Mouse (Mus musculus) adrenal gland (tissue): Measurements from ENCODE around the gene Tnpo1.
"Not testable (repeated sequence)": the region's sequence is repeated elsewhere in the genome, so short reads cannot be mapped to it uniquely, and the experiment has no call there.

Experiments
- intact Hi-C: fragments of 180-260 bp; cut with DNase I; formaldehyde crosslinking; loops from one replicate; pipeline ENCODE4 v1.15.1; 2025

Gene Tnpo1

DNA sequence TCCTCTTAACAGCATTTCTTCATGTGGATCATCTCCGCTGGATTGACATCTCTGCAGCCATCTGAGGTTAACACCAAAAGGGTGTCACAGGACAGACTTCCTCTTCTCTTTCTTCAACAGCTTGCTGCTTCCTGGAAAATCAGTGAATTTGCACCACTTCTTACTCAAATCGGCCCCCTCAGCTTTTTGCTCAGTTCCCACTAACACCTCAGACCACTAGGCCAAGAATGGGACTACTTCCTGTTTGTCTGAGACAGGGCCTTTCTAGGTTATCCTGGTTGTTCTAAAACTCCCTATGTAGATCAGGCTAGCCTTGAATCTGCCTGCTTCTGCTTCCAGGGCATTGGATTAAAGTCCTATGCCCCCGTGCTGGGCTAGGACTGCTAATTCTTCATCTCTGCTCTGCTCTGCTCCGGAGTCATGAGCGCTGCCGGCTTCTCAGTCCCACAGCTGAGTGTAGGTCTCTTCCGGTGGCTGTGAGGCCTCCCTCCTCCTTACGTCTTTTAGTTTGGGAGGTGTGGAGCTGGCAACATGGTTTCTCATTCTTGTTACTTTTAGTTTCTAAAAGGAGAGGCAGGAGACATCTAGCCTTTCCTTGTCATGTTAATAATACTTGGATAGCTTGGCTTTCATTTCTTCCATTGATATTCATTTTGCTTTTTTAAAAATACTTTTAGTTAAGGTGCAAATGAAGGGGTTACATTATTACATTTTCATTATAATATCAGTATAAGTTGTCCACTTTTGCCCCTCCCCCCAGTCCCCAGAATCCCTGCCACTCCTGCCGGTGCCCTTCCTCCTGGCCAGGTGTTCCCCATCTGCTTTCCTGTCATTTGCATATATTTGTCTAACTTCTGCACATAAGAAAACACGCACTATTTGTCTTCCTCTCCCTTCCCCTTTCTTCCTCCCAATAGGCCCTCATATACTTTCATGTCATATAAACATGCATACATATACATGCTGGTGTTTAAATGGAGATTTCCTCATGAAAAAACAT lies 93.4 kb downstream of the Tnpo1 start:
- intact Hi-C loops: no loop called here

DNA sequence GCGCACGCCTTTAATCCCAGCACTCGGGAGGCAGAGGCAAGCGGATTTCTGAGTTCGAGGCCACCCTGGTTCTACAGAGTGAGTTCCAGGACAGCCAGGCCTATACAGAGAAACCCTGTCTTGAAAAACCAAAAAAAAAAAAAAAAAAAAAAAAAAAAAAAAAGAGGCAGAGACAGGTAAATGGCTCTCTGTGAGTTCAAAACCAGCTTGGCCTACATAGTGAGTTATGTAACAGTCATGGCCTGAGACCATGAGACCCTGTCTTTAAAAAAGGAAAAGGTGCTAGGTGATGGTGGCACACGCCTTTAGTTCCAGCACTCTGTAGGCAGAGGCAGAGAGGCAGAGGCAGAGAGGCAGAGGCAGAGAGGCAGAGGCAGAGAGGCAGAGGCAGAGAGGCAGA lies 97.2 kb downstream of the Tnpo1 start:
- intact Hi-C loops: not testable (repeated sequence)

DNA sequence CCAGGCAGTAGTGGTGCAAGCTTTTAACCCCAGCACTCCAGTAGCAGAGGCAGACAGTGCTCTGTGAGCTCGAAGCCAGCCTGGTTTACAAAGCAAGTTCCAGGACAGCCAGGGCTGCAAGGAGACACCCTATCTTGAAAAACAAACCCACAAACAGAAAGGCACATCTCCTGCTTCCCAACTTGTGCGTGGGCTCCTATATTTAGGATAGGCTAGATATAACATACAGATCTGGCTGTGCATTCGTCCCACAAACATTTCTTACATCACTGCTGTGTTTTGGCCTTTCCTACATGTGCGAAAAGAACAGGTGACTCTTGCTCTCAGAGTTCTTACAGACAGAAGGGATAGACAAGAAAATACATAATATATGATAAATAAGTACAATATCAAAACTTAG lies 100.6 kb downstream of the Tnpo1 start:
- intact Hi-C loops: no loop called here

DNA sequence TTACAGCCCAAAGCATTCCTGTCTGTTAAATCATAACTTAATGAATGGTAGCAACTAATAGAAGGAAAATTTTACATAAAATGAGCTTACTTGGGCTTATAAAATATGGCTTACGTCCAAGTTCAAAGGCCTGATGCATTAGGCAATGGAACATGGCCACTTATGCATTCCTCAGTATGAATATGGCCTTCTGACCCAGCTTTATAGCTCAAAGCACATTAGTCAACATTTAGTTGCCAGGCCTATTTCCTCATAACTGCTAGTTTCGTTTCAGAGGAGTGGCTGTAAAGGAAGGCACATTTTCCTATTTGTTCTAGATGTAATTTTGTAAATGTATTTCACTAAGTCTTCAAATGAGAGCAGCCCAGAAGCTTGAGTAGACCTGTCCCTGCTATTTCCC lies 107.1 kb downstream of the Tnpo1 start:
- intact Hi-C loops: no loop called here

DNA sequence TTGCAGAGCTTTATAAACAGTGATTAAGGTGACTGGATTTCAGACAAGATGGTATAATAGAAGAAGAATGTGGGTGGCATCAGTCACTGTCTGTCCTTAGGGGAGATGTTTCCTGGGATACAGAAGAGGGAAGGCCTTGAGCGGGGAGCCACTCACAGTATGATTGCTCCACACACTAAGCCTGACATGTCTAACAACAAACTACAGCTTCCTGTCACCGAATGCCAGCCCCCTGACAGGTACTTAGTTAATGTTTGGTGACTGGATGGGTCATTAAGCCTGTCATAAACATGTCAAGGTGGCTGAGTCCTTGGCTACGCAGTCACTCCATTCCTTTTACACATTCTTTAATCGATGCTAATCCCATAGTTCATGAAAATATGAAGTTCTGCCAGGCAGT lies 108.0 kb downstream of the Tnpo1 start:
- intact Hi-C loops: no loop called here

DNA sequence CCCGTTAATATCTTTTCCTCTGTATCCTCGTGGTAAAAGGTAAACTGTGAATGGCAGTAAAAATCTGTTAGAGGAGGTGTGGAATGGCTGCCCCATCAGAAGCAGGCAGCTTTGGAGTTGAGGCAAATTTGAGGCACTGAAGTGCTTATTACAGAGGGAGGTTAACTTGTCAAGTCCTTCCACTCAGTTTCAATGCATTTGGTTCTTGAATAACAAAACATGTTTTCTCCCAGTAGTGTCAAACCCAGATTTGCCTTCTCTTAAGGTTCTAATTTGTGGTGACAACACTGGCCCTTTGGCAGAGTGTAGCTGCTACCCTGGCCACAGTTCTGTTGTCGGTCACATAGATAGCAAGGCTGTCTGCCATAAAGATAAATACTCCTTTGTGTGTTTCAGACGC lies 108.4 kb downstream of the Tnpo1 start:
- intact Hi-C loops: no loop called here

DNA sequence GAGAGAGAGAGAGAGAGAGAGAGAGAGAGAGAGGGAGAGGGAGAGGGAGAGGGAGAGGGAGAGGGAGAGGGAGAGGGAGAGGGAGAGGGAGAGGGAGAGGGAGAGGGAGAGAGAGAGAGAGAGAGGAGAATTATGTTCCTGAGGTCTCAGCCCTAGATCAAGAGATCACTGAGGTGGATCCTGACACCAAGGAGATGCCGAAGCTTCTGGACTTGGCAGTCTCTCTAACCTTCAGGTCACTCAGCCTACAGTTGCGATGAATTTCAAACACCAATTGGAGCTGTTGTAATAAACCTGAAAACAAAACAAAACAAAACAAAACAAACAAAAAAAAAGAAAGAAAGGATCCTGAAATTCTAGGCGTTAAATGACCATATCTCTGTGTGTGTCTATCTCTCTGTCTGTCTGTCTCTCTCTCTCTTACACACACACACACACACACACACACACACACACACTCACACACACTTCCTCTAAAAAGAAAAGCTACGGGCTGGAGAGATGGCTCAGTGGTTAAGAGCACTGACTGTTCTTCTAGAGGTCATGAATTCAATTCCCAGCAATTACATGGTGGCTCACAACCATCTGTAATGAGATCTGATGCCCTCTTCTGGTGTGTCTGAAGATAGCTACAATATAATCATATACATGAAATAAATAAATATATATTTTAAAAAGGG lies 109.1 kb downstream of the Tnpo1 start:
- intact Hi-C loops: not testable (repeated sequence)

DNA sequence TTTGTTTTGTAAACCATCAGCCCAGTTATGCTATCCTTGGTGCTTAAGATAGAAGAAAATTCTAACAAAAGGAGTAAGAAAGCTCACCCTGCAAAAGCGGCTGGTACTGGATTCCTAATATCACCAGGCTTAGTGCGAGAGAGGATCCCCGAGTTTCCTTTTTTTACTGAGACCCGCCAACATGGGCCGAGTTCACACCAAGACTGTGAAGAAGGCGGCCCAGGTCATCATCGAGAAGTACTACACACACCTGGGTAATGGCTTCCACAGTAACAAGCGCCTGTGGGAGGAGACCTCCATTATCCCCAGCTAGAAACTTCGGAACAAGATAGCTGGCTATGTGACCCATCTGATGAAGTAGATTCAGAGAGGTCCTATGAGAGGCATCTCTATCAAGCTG lies 109.6 kb downstream of the Tnpo1 start:
- intact Hi-C loops: no loop called here

DNA sequence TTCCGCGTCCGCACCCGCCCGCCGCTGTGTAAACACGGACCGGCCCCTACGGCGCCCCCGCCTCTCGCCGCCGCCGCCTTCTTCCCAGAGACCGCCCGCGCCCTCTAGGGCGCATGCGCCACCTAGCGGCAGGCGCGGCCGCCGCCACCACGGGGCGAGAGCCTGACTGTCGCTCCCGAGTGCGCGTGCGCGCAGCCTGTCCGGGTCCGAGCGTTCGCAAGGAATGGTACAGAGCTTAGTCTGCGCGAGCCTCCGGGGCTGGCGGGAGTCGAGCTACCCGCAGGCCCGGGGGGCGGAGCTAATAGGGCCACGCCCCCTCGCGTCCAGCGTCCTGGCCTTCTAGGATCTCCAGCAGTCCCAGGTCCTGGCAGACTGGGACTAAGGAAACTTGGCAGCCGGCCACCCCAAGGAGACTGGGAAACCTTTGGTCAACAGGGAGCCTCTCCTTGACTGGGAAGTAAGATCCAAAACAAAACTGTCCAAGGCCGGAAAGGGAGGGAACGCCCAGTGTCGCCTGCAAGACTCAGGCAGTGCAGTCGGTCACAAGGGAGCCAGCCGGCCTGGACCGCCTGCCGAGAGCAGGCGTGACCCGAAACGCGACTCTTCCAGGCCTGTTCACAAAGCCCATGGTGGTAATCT lies 110.9 kb downstream of the Tnpo1 start, which contains the start of gene Fcho2:
Fcho2 (minus strand) TSS at position 303 of the 639 bp plus-strand sequence.
- intact Hi-C loops: no loop called here

DNA sequence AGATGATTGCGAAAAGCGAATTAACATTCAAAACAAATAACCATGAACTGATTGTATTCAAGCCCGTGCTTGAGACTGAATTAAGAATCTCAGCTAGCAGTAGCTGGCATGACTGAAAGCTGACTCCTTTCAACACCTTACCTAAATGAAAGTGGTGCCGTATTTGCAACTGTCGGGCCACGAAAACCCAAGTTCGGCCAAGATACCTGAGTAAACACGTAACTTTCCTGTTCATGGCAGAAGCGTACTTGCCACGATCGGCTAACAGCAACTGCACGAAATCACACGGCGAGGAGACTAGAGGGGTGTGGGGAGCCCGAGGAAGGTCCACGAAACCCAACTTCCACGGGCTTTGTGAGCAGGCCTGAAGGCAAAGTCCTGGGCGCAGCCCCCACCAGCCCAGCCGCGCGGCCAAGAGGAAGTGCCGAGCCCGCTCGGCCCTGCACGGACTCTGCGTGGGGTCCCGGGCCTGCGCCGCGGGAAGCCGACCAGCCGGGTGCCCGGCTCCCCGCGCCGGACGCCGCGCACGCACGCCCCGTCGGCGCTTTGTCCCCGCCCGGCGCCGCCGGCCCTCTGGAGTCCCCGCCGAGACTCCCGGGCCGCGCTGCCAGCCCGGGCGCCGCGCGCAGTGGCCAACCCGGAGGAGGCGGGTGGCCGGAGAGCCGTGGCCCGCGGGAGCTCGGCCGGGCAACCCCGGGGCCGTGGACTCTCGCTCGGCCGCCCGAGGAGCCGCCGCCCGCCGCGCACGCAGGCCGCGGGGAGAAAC lies 111.7 kb downstream of the Tnpo1 start:
- intact Hi-C loops: no loop called here

DNA sequence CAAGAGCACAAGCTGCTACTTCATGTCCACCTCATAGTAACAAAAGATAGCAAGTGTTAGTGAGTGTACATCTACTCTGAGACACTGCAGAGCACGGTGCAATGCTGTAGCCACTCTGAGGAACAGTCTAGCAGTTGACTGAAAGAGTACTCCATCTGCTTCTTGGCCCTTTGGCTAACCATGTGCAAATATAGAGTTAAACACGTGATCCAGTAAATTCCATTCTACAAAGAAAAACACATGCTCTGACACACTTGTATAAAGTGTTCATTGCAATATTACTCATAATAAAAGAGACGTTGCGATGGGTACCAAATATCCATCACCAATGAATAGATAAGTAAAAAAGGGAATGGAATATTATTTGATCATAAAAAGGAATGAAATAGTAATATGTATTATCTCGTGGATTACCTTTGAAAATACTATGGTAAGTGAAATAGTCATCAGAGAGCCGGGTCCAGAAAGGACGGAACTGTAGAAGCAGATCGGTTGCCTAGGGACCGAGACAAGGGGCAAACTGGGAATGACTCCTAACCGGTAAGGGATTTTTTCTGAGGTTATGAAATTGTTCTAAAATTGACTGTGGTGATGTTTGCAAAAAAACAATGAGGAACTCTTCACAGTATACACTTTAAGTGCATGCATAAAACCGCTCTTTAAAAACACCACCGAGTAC lies 112.4 kb downstream of the Tnpo1 start:
- intact Hi-C loops: no loop called here

DNA sequence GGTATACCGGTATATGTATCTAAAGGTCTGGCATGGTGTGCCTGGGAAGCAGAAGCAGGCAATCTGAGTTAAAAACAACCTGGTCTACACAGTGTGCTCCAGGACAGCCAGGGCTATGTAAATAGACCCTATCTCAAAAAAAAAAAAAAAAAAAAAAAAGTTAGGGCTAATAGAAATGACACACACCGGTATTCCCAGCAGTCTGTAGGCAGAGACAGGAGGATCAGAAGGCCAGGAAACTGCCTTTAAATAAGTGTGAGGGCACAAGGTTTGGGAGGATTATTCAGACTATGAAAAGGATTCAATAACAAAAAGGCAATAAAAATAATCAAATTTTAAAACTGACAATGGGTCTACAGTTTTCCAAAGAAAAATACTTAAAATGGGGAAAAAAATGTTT lies 113.0 kb downstream of the Tnpo1 start:
- intact Hi-C loops: no loop called here

DNA sequence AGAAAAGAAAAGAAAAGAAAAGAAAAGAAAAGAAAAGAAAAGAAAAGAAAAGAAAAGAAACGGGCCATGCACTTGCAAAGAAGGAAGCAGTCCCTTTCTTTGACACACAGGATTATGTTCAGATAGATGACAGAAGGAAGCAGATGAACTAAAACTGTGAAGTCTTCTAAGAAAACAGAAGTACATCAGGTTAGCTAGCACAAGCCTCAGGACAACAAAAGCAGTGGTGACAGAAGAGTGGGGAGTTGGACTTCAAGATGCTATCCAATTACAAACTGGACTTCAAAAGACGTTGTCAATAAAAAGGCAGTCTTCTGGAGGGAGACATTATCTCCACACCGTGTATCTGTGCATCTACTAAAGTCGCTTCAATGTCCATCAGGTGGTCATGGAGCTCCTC lies 113.9 kb downstream of the Tnpo1 start:
- intact Hi-C loops: no loop called here

DNA sequence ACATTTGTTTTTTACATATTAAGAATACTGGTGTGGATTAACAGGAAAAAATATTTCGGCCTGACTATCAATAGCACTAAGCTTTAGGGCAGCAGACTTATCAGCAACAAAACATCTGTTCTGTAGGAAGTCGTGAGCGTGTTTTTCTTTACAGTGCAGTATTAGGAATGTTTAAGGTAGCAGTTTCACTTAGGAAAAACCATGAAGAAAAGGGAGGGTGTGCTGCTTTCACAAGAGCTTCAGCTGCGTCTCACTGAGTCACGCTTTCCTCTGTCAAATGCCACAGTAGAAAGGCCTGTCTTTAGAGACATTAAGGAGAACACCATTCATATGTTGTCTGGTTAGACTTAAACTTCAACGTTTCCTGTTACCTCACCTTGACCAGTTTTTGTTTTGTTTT lies 116.0 kb downstream of the Tnpo1 start:
- intact Hi-C loops: no loop called here

DNA sequence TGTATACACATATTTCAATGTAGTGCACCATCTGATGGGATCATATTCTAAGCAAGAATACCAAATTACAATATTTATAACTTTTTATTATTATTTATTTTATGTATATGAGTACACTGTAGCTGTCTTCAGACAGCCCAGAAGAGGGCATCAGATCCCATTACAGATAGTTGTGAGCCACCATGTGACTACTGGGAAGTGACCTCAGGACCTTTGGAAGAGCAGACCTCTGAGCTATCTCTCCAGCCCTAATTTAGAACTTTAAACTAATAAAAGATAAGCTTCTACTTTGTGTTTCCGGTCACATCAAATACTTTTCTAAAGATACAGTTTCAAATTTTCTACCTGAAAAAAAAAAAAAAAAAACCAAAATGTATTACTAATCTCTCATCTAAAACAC lies 117.1 kb downstream of the Tnpo1 start:
- intact Hi-C loops: no loop called here

DNA sequence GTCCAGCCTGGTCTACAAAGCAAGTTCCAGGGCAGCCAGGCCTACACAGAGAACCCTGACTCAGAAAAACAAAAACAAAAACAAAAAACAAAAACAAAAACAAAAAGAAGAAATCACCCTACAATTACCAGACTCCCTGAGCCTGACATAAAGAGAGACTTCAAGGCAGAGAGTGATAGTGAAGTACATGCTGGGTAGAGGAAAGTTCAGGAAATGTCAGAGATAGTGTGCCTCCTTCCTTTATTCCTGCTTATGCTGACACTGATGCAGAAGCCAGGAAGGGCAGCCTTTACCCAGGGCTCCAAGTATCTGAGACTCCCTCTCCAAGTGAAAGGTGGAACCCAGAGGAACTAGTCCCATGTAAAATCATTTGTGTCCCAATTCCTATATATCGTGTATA lies 121.7 kb downstream of the Tnpo1 start:
- intact Hi-C loops: no loop called here

DNA sequence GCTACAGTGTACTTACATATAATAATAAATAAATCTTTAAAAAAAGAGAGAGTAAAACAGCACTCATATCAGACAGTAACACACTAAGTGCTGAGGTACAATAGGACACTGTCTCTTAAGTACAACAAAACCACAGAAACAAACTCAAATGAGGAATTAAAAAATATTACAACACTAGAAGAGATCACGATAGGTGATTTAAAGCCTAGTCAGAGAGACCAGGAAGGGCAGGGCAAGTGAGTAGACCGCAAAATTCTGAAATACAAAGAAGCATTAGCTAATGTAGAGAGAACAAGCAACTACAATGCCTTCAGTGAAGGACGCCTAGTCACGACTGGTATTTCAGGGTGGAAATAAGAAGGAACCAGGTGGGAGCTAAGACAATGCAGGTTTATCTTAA lies 122.5 kb downstream of the Tnpo1 start:
- intact Hi-C loops: no loop called here

DNA sequence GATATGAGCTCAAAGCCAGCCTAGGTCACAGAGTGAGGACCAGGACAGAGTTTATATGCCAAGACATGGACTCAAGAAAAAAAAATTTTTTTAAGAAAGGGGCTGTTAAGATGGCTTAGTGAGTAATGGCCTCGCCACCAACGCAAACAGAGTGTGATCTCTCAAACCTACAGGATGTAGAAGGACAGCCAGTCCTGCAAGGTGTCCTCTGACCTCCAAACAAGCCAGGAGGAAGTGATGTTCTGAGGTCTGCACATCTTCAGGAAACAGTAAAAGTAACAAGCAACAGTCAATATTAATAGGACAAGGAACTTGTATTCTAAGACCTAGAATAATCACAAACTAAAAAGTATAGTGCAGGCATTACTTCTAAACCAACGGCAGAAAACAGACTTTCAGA lies 123.2 kb downstream of the Tnpo1 start:
- intact Hi-C loops: no loop called here

DNA sequence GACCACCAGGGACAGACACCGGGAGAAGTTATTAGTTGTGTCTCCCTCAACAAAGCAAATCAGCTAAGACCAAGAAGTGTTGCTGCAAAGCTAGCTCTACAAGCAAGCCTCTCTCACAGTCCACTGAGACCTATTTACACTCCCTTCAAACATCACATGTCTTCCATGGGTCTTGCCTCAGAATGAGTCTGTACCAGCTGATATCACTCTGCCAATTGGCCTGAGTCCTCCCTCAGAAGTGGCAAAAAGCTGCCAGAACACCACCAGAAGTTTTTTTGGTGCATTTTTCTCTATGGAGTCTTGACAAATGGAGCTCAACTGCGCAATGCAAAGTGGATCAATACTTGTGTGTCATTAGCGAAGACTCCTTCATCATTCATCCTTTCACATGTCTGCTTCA lies 130.7 kb downstream of the Tnpo1 start:
- intact Hi-C loops: no loop called here

DNA sequence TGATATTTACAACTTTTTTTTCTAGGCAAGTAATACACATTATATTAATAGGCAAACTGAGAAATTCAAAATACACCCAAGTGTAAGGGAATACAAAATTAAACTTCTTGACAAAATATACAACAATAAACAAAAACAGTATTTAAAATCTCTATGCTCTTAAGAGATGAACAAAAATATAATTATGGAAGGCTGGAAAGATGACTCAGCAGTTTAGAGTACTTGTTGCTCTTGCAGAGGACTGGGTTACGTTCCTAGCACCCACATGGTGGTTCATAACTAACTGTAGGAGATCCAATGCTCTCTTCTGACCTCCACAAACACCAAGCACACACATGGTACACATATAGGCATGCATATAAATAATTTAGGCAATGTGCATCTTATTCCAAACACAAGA lies 133.3 kb downstream of the Tnpo1 start:
- intact Hi-C loops: no loop called here

DNA sequence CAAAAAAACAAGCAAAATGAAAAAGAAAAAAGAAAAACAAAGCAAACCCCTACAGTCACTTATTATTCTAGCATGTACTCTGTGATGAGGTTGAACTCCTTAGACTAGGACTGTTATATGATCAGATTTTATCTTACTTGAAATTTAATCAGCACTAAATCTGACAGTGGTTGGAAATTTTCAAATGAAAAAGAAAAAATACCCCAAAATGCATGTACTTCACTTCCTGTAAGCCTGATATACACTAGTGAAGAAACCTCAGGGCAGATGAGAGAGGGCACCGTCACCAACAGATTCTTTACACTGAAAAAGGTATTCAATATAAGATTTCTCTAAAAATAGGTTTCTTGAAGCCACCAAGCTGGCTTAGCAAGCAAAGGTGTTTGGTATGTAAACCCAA lies 134.5 kb downstream of the Tnpo1 start:
- intact Hi-C loops: no loop called here
